Mouse (Mus musculus): Measurements from ENCODE around the gene Olfr1209. TPM values are rescaled to one million over a fixed set of nuclear protein-coding genes. Genes with fewer than 3 reads are reported as not detected.

Gene Olfr1209
- polyA plus RNA-seq (2012; rRNA removed; ENCODE audit: low replicate concordance) = not detected in 2 replicates

GRCm38 (mm10) chr2:88915057-88915456, at the start of gene Olfr1209:
Gene Olfr1209, minus strand, starts transcription at chr2:88915157.

GRCm38 (mm10) chr2:88953669-88954068, 38.7 kb upstream of the Olfr1209 start, which contains the start of gene Olfr1212:
Gene Olfr1212, plus strand, starts transcription at chr2:88953969.

DNA sequence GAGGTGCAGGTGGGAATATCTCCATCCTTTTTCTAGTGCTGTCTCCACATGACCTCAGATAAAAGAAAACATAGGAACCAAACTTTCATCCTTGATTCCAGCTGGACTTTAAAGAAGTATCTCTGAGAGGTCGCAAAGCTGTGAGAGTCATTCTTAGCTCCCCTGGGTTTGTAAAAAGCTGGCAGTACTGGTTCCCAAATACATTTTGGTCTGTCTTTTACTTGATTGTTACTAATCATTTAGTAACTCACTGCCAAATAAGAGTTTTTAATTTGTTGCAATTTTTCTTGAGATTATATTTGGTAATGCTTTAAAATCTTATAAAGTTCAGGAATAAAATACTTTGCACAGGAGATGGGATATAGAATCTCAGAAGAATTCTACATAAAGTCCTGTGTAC, 23.1 kb upstream of the Olfr1209 start, which contains the start of gene Olfr1211:
TSS of gene Olfr1211 (minus strand) at position 101 of the 400 bp plus-strand sequence.

DNA sequence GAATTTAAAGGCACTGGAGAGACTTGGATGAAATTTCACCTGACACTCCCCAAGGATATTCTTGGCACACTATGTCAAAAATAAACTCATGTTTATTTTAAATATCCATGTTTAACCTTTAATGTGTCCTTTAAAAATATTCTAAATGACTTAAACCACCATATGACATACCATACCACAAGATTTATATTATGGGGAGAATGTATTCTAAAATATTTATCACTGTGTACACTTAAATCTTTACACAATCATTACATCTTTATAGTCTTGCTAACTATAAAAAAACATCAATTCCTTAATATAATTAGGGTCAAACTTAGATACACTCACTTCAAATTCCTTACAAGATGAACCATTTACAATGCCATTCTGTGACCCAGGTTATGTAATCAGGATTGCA, 12.7 kb downstream of the Olfr1209 start, which contains the start of gene Olfr1208:
TSS of gene Olfr1208 (minus strand) at position 101 of the 400 bp plus-strand sequence.

GRCm38 (mm10) chr2:88862931-88863330, 52.0 kb downstream of the Olfr1209 start, which contains the start of gene Olfr1206:
Gene Olfr1206, plus strand, starts transcription at chr2:88863231.

Other genes with a start within 250 kb of the Olfr1209 start
- not detected in 2 replicates for gene Olfr1193, start 239.5 kb downstream of the Olfr1209 start, polyA plus RNA-seq (2012; rRNA removed; ENCODE audit: low replicate concordance)
- gene Olfr1195, start 226.0 kb downstream of the Olfr1209 start, polyA plus RNA-seq (2012; rRNA removed; ENCODE audit: low replicate concordance) = not detected in 2 replicates
- gene Olfr1196, start 210.6 kb downstream of the Olfr1209 start, polyA plus RNA-seq (2012; rRNA removed; ENCODE audit: low replicate concordance) = not detected in 2 replicates
- gene Olfr1197, start 182.8 kb downstream of the Olfr1209 start, polyA plus RNA-seq (2012; rRNA removed; ENCODE audit: low replicate concordance) = not detected in 2 replicates
- not detected in 2 replicates for gene Olfr1198, start 163.8 kb downstream of the Olfr1209 start, polyA plus RNA-seq (2012; rRNA removed; ENCODE audit: low replicate concordance)
- gene Olfr1199, start 154.7 kb downstream of the Olfr1209 start, polyA plus RNA-seq (2012; rRNA removed; ENCODE audit: low replicate concordance) = not detected in 2 replicates
- gene Olfr1200, start 144.7 kb downstream of the Olfr1209 start, polyA plus RNA-seq (2012; rRNA removed; ENCODE audit: low replicate concordance) = not detected in 2 replicates
- gene Olfr1201, start 122.1 kb downstream of the Olfr1209 start, polyA plus RNA-seq (2012; rRNA removed; ENCODE audit: low replicate concordance) = not detected in 2 replicates
- not detected in 2 replicates for gene Olfr1202, start 100.7 kb downstream of the Olfr1209 start, polyA plus RNA-seq (2012; rRNA removed; ENCODE audit: low replicate concordance)
- not detected in 2 replicates for gene Olfr1205, start 85.4 kb downstream of the Olfr1209 start, polyA plus RNA-seq (2012; rRNA removed; ENCODE audit: low replicate concordance)
- gene Olfr1204, start 65.9 kb downstream of the Olfr1209 start, polyA plus RNA-seq (2012; rRNA removed; ENCODE audit: low replicate concordance) = not detected in 2 replicates
- gene Olfr1206, start 51.9 kb downstream of the Olfr1209 start, polyA plus RNA-seq (2012; rRNA removed; ENCODE audit: low replicate concordance) = not detected in 2 replicates
- gene Olfr1208, start 12.8 kb downstream of the Olfr1209 start, polyA plus RNA-seq (2012; rRNA removed; ENCODE audit: low replicate concordance) = not detected in 2 replicates
- gene Olfr1211, start 23.0 kb upstream of the Olfr1209 start, polyA plus RNA-seq (2012; rRNA removed; ENCODE audit: low replicate concordance) = not detected in 2 replicates
- gene Olfr1212, start 38.8 kb upstream of the Olfr1209 start, polyA plus RNA-seq (2012; rRNA removed; ENCODE audit: low replicate concordance) = not detected in 2 replicates
- gene Gm13762, start 65.1 kb upstream of the Olfr1209 start, polyA plus RNA-seq (2012; rRNA removed; ENCODE audit: low replicate concordance) = not detected in 2 replicates
- gene Olfr1214, start 77.5 kb upstream of the Olfr1209 start, polyA plus RNA-seq (2012; rRNA removed; ENCODE audit: low replicate concordance) = not detected in 2 replicates
- gene Olfr1215, start 91.8 kb upstream of the Olfr1209 start, polyA plus RNA-seq (2012; rRNA removed; ENCODE audit: low replicate concordance) = not detected in 2 replicates
- not detected in 2 replicates for gene Olfr1216, start 103.2 kb upstream of the Olfr1209 start, polyA plus RNA-seq (2012; rRNA removed; ENCODE audit: low replicate concordance)
- gene Olfr1217, start 116.9 kb upstream of the Olfr1209 start, polyA plus RNA-seq (2012; rRNA removed; ENCODE audit: low replicate concordance) = not detected in 2 replicates
- not detected in 2 replicates for gene Olfr1218, start 146.0 kb upstream of the Olfr1209 start, polyA plus RNA-seq (2012; rRNA removed; ENCODE audit: low replicate concordance)
- gene Olfr1219, start 168.4 kb upstream of the Olfr1209 start, polyA plus RNA-seq (2012; rRNA removed; ENCODE audit: low replicate concordance) = not detected in 2 replicates
- not detected in 2 replicates for gene Olfr1220, start 191.7 kb upstream of the Olfr1209 start, polyA plus RNA-seq (2012; rRNA removed; ENCODE audit: low replicate concordance)
- gene Olfr1221, start 202.1 kb upstream of the Olfr1209 start, polyA plus RNA-seq (2012; rRNA removed; ENCODE audit: low replicate concordance) = not detected in 2 replicates
- not detected in 2 replicates for gene Olfr1222, start 217.9 kb upstream of the Olfr1209 start, polyA plus RNA-seq (2012; rRNA removed; ENCODE audit: low replicate concordance)
- gene Olfr1223, start 236.4 kb upstream of the Olfr1209 start, polyA plus RNA-seq (2012; rRNA removed; ENCODE audit: low replicate concordance) = not detected in 2 replicates
- gene Olfr1224-ps1, start 248.9 kb upstream of the Olfr1209 start, polyA plus RNA-seq (2012; rRNA removed; ENCODE audit: low replicate concordance) = not detected in 2 replicates

All from mammary gland, adult 2 months (tissue).